Mouse (Mus musculus) left cerebral cortex, adult 9 months (tissue): Measurements from ENCODE around the gene Alox12.

Source experiments
- DNase-seq, 2 experiments: peaks; one replicate each; pipeline ENCODE4 v3.0.0; 2022; ENCODE audit warnings: low spot score in 2 of 2

The Alox12 gene

GRCm38 (mm10) chr11:70193354-70194285 lies 61.5 kb downstream of the Alox12 start:
- DNase-seq: no peak

GRCm38 (mm10) chr11:70192157-70192556 lies 63.0 kb downstream of the Alox12 start:
- DNase-seq: no peak
